Mouse (Mus musculus) myocyte (in vitro differentiated cells): ENCODE measurements around the gene Txn2.

ENCODE experiments used
- CEBPB ChIP-seq: IDR thresholded peaks from 2 replicates; pipeline ENCODE4 v1.6.1; 2011; ENCODE audit warnings: mild to moderate bottlenecking, moderate library complexity; ENCODE audit not compliant: poor library complexity, insufficient read depth, severe bottlenecking
- E2F4 ChIP-seq: IDR thresholded peaks from one replicate; pipeline ENCODE4 v1.6.1; 2011; ENCODE audit warnings: mild to moderate bottlenecking, control low read depth, moderate library complexity; ENCODE audit not compliant: insufficient read depth
- MAX ChIP-seq: IDR thresholded peaks from one replicate; pipeline ENCODE4 v1.6.1; 2011; ENCODE audit warnings: low read depth, mild to moderate bottlenecking, control low read depth
- MYOD1 ChIP-seq, 3 experiments: IDR thresholded peaks; one replicate each; pipeline ENCODE4 v1.6.1; 2011; ENCODE audit warnings: control low read depth in 2 of 3, low read depth in 2 of 3, mild to moderate bottlenecking in 2 of 3, moderate library complexity in 1 of 3; ENCODE audit not compliant: insufficient read length in 2 of 3, control insufficient read depth in 1 of 3
- MYOG ChIP-seq, 3 experiments: IDR thresholded peaks; one replicate each; pipeline ENCODE4 v1.6.1; 2011; ENCODE audit warnings: control low read depth in 2 of 3, low read depth in 2 of 3, mild to moderate bottlenecking in 2 of 3; ENCODE audit not compliant: insufficient read length in 2 of 3, control insufficient read depth in 1 of 3, insufficient read depth in 1 of 3
- POLR2A ChIP-seq: IDR thresholded peaks from one replicate; pipeline ENCODE4 v1.6.1; 2011; ENCODE audit warnings: low read depth, mild to moderate bottlenecking, control low read depth, moderate library complexity; ENCODE audit not compliant: insufficient read length
- POLR2AphosphoS2 ChIP-seq: IDR thresholded peaks from one replicate; pipeline ENCODE4 v1.6.1; 2011; ENCODE audit warnings: low read depth, control low read depth; ENCODE audit not compliant: insufficient read length
- REST ChIP-seq: IDR thresholded peaks from one replicate; pipeline ENCODE4 v1.6.1; 2011; ENCODE audit warnings: mild to moderate bottlenecking, control low read depth, moderate library complexity; ENCODE audit not compliant: insufficient read depth, insufficient read length
- SRF ChIP-seq: IDR thresholded peaks from one replicate; pipeline ENCODE4 v1.6.1; 2011; ENCODE audit warnings: low read depth; ENCODE audit not compliant: control insufficient read depth, insufficient read length
- TCF12 ChIP-seq: IDR thresholded peaks from one replicate; pipeline ENCODE4 v1.6.1; 2011; ENCODE audit warnings: mild to moderate bottlenecking, control low read depth; ENCODE audit not compliant: poor library complexity, insufficient read depth, severe bottlenecking
- USF1 ChIP-seq: IDR thresholded peaks from one replicate; pipeline ENCODE4 v1.6.1; 2011; ENCODE audit warnings: low read depth, mild to moderate bottlenecking, control low read depth, moderate library complexity

DNA sequence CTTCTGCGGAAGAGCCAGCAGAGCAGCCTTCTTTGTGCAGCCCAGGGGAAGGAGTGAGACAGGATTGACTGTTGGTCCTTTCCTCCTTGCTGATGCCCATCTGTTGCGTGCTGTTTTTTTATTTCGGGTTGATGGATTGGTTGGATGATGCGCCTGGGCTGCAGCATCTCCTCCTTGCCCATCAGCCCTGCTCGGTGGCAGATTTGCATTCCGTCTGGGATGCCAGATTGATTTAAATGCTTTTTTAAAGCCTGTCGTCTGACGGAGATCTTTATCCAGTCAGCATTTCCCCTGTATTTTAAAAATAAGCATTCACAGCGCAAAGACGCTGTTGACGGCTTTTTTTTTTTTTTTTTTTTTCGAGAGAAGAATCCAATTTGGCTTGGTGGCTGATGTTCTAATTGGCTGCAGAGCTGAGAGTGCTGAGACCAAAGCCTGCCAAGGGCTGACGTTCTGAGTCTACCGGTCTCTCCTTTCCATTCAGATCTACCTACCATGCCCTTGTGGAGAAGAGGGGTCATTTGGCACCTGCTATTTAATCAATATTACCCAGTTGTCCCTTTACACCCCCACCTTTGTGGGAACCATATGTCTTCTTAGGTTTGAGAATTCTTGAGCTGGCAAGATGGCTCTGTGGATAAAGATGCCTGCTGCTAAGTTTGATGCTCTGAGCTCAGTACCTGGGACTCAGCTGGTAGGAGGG lies 7.0 kb upstream of the Txn2 start:
- TF ChIP-seq MAX = no peak
- no peak for TF ChIP-seq POLR2A
- no peak for TF ChIP-seq CEBPB
- no peak for TF ChIP-seq MYOD1 (IDR thresholded peaks at IDR 0.05; ENCODE audit: control insufficient read depth in 1 of 3, insufficient read length in 2 of 3, low read depth in 2 of 3)
- TF ChIP-seq POLR2AphosphoS2 = no peak
- no peak for TF ChIP-seq USF1
- no peak for TF ChIP-seq REST
- no peak for TF ChIP-seq MYOG (IDR thresholded peaks at IDR 0.05; ENCODE audit: control insufficient read depth in 1 of 3, insufficient read depth in 1 of 3, insufficient read length in 2 of 3, low read depth in 2 of 3)
- no peak for TF ChIP-seq E2F4
- no peak for TF ChIP-seq TCF12
- no peak for TF ChIP-seq SRF
